Mouse (Mus musculus): Measurements from ENCODE around the gene Dtx4. TPM values are rescaled to one million over a fixed set of nuclear protein-coding genes. Genes with fewer than 3 reads are reported as not detected.

Gene Dtx4
- total RNA-seq, 2 experiments from 2014 or later, result 36.0 to 36.3 TPM

DNA sequence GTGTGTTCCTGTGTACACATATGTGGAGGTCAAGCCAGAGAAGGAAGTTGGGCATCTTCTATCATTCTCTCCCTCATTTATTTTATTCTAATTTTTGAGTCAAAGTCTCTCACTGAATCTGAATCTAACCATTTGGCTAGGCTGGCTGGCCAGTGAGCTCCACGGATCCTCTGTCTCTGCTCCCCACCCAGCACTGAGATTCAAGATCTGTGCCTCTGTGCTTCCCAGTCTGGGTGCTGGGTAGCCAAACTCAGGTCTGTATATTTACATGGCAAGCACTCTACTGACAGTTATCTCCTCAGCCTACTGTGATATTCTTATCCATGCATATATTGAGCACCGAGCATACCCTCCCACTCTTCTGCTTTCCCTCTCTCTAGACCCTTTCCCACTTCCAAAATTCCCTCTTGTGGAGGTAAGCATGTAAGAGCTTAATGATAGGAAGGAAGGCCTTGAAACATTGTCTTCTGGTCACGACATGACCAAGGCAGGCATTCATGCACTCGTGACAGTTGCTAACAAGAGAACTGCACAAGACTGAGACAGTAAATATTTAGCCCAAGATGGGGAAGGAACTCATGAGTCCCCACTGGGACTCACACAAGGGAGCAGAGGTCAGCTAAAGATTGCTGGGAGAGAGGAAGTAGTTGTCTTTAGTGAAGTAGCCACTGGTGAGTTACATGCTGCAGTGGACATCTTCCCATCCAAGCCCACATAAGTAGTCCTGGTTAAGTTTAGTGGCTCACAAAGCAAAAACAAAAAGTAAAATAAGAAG lies 65.3 kb downstream of the Dtx4 start:
- no peak for TF ChIP-seq CTCF (IDR thresholded peaks at IDR 0.05)
- intact Hi-C loops (cut with DNase I), result no loop called here

DNA sequence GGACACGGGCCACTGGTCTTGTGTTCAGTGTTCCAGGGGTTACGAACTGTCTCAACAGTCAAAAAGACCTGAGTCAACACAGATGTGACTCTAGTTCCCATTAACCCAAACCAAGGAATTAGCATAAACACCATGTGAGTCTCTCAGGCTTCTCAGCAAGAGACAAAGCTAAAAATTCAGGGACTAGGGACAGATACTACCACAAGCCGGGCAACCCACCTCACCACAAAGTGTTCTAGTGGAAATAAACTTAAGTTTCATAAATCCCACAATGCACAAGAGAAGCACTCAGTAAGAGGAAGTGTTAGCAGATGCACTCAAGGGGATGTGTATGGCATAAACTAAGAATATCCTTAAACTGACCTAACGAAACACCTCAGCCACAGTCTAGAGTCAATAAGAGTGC lies 66.2 kb downstream of the Dtx4 start:
- H3K4me3 ChIP-seq, result no peak overlapping the region
- intact Hi-C loops (cut with DNase I), result no loop called here
- TF ChIP-seq CTCF (IDR thresholded peaks at IDR 0.05), result no peak
- no peak overlapping the region for H3K27ac ChIP-seq
- no peak for DNase-seq (ENCODE audit: extremely low spot score in 1 of 2, low spot score in 2 of 2)

More for the DNA sequence above, 65.3 kb downstream of the Dtx4 start:
- no peak overlapping the region for H3K4me3 ChIP-seq
- DNase-seq (ENCODE audit: extremely low spot score in 1 of 2, low spot score in 2 of 2), result no peak
- H3K27ac ChIP-seq, result 0 out of 2 replicates have a peak overlapping the region, but pooled peaks have one; percentile 26

DNA sequence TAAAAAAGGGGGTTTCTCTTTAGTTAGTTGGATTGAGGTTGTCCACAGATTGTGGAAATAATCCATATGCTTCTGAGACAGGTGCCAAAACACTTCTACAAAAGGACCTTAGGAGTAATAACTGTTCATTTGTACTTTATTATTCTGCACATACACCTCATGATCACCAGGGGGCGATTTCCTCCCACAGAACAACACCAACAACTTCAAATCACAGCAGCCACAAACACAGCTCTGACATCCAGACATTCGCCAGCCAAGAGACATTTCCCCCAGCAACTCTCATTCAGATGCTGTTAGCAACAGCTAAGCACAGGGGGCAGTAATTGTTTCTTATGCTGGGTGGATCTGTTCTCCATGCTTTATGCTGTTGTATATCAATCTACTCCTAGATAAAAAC lies 68.2 kb downstream of the Dtx4 start:
- H3K4me3 ChIP-seq, result no peak overlapping the region
- H3K27ac ChIP-seq, result no peak overlapping the region
- intact Hi-C loops (cut with DNase I), result loop anchor here (5.0 kb wide), 2 partner anchors 69 to 159 kb away; partner anchors contain the start of gene Dtx4
- DNase-seq (ENCODE audit: extremely low spot score in 1 of 2, low spot score in 2 of 2), result no peak
- TF ChIP-seq CTCF (IDR thresholded peaks at IDR 0.05), result peak; percentile 66

DNA sequence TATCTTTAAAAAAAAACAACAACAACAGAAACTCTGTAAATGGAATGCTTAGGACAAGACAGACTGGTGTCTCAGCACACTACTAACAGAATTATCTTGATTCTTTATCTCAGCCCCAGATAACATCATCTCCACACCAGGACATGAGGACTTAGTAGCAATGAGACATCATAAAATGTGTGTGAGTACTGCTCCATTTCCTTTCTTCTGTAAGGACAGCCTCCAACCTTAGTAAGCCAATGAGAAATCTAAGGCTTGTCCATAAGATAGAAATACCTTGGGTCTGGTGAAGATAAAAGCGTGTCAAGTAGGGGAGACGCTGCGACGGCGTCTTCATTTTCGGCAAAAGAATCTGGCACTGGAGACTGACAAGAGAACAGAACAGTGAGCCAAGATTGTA lies 73.6 kb downstream of the Dtx4 start, which contains the start of gene Pfpl:
Gene Pfpl (plus strand): TSS at position 301 of the 400 bp plus-strand sequence.
- intact Hi-C loops (cut with DNase I), result no loop called here
- no peak for TF ChIP-seq CTCF (IDR thresholded peaks at IDR 0.05)
- no peak within 1 kb of the TSS for H3K4me3 ChIP-seq

DNA sequence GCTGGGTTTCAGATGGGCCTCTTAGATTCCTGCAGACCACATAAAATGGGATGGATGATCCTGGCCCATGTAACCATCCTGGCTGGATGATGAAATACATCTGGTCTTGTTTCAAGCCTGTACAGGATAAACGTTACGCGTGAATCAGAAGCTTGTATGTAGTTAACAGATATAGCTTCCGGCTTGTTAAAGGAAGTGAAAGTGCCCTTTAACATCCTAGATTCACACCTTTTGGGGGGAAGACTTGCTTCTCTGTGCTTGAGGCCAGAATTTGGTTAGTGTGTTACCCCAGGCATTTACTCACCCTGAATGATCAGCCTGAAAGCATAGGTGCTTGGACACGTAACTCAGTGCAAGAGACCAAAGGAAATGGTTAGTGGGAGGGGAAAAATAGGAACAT lies 74.2 kb downstream of the Dtx4 start:
- TF ChIP-seq CTCF (IDR thresholded peaks at IDR 0.05), result no peak
- Histone ChIP-seq H3K27ac (no peak overlapping the region), H3K4me3 (no peak overlapping the region)
- no peak for DNase-seq (ENCODE audit: extremely low spot score in 1 of 2, low spot score in 2 of 2)
- intact Hi-C loops (cut with DNase I), result no loop called here

More for the DNA sequence above, 73.6 kb downstream of the Dtx4 start, which contains the start of gene Pfpl:
- no peak for DNase-seq (ENCODE audit: extremely low spot score in 1 of 2, low spot score in 2 of 2)
- no peak within 1 kb of the TSS for H3K27ac ChIP-seq

DNA sequence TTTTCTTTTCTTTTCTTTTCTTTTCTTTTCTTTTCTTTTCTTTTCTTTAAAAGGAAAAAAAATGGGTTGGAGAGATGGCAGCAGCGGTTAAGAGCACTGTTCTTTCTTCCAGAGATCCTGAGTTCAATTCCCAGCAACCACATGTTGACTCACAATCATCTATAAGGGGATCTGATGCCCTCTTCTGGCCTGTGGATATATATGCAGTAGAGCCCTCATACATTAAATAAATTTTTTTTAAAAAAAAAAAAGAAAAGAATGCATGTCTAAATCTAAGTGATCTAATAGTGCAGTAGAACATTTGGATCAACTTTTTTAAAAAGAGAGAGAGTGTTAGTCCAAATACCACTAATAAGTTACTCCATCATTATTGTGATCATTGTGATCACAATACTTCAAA lies 79.6 kb downstream of the Dtx4 start:
- Histone ChIP-seq H3K4me3 (no peak overlapping the region), H3K27ac (no peak overlapping the region)
- TF ChIP-seq CTCF (IDR thresholded peaks at IDR 0.05), result peak; percentile 20
- intact Hi-C loops (cut with DNase I), result loop anchor here (5.0 kb wide), 2 partner anchors 289 to 409 kb away; no protein-coding TSS in a partner anchor
- DNase-seq (ENCODE audit: extremely low spot score in 1 of 2, low spot score in 2 of 2), result no peak

DNA sequence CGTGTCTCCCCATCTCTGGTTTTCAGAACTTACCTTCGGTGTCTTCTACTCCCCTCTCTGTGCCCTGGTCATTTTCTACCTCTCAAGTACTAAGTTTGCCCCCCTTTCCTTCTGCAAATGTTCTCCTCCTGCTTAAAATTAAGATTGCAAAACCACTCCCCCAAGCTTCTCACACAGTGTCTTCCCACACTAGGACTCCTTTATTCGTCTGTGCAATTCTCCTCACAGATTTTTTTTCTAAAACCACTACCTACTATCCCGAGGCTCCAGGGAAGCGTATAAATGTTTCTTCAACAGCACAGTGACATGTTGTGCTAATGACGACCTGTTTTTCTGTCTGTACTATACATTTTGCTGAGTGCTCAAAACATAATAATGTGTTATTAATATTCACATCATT lies 80.7 kb downstream of the Dtx4 start:
- intact Hi-C loops (cut with DNase I), result loop anchor here (5.0 kb wide), 2 partner anchors 288 to 408 kb away; no protein-coding TSS in a partner anchor
- H3K4me3 ChIP-seq, result no peak overlapping the region
- TF ChIP-seq CTCF (IDR thresholded peaks at IDR 0.05), result no peak
- no peak for DNase-seq (ENCODE audit: extremely low spot score in 1 of 2, low spot score in 2 of 2)
- no peak overlapping the region for H3K27ac ChIP-seq

DNA sequence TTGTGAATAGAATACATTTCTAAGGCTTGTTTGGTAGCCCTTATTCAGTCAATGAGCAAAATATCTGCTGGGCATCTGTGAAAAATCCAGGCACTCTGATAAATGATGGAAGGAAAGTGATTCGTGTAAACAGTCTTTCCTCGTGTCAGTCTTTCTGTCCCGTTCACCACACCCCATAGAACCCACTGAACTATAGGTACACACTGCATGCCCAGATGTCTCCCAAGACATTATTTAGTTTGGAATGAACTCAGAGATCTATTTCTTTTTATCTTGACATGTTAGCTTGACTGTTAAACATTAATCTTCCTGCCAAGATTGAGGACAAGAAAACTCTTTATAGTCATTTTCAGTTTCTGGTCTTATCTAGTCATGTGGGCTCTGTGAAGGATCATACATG lies 82.9 kb downstream of the Dtx4 start:
- H3K27ac ChIP-seq, result no peak overlapping the region
- intact Hi-C loops (cut with DNase I), result no loop called here
- no peak for DNase-seq (ENCODE audit: extremely low spot score in 1 of 2, low spot score in 2 of 2)
- TF ChIP-seq CTCF (IDR thresholded peaks at IDR 0.05), result no peak
- H3K4me3 ChIP-seq, result no peak overlapping the region

DNA sequence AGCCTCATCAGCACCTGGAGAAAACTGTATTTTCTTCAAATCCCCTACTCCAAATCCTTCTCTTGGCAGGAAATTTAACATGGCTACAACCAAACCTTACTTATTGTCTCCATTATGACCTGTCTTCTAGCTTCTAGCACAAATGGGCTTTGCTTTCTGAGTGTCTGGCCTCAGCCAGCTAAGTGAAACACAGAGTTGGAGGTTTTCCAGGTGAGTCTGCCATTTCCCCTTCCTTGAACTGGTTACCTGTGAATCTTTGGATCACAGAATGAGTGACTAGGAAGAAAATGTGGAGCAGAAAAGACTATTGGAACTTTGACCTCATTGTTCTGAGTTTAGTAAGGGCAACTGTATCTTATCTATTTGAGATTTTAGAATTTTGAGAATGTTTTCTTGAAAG lies 83.9 kb downstream of the Dtx4 start, which contains the start of gene Olfr1441:
Gene Olfr1441 (plus strand): TSS at position 73 of the 400 bp plus-strand sequence.
- DNase-seq (ENCODE audit: extremely low spot score in 1 of 2, low spot score in 2 of 2), result no peak
- no peak within 1 kb of the TSS for H3K4me3 ChIP-seq
- H3K27ac ChIP-seq, result no peak within 1 kb of the TSS
- no peak for TF ChIP-seq CTCF (IDR thresholded peaks at IDR 0.05)
- intact Hi-C loops (cut with DNase I), result no loop called here

Other genes with a start within 250 kb of the Dtx4 start
- not detected for gene Olfr235, start 240.4 kb downstream of the Dtx4 start, total RNA-seq (2021)
- not detected for gene Olfr1434, start 221.6 kb downstream of the Dtx4 start, total RNA-seq (2021)
- gene Olfr1436, start 202.3 kb downstream of the Dtx4 start, total RNA-seq (2021), result not detected
- gene Olfr1437, start 176.4 kb downstream of the Dtx4 start, total RNA-seq (2021), result not detected
- not detected for gene Olfr1438-ps1, start 165.5 kb downstream of the Dtx4 start, total RNA-seq (2021)
- gene Olfr1440, start 114.2 kb downstream of the Dtx4 start, total RNA-seq (2021), result not detected
- gene Olfr1441, start 84.0 kb downstream of the Dtx4 start, total RNA-seq (2021), result not detected
- not detected for gene Pfpl, start 73.5 kb downstream of the Dtx4 start, total RNA-seq (2021)
- 1 to 10 TPM; 6.8 to 7.4 TPM for gene Mpeg1, start 40.7 kb downstream of the Dtx4 start, total RNA-seq (2021)
- 1 to 10 TPM; 1.5 to 2.2 TPM for gene Fam111a, start 44.3 kb upstream of the Dtx4 start, total RNA-seq (2021)
- under 1 TPM in 1 of 2 experiments, not detected in 1; 0.29 TPM for gene Gm4952, start 98.5 kb upstream of the Dtx4 start, total RNA-seq (2021)
- not detected for gene Glyat, start 131.9 kb upstream of the Dtx4 start, total RNA-seq (2021)
- not detected for gene Olfr1442, start 169.0 kb upstream of the Dtx4 start, total RNA-seq (2021)
- not detected for gene Olfr1443, start 176.7 kb upstream of the Dtx4 start, total RNA-seq (2021)
- gene Keg1, start 194.3 kb upstream of the Dtx4 start, total RNA-seq (2021), result not detected